Mouse (Mus musculus): Measurements from ENCODE around the gene March7. TPM values are rescaled to one million over a fixed set of nuclear protein-coding genes. Genes with fewer than 3 reads are reported as not detected.

The March7 gene
- polyA plus RNA-seq, 1 experiment from 2014 or later: 32.7 TPM

DNA sequence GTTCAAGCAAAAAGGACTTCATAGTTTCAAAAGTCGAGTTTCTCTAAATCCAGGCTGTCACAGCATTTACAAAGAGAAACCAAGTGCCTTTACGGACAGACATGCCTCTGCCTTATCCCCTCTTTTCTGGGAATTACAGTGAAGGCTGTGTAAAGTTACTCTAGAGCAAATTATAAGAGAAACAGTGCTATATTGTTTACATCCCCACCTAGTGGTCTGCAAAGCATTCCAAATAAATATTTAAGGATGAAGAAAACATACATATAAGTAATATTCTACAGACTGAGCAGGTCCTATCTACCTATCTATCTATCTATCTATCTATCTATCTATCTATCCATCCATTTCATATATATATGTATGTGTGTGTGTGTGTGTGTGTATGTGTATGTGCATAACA is 28.0 kb upstream of the March7 start:
- no peak overlapping the region for H3K4me2 ChIP-seq
- H3K36me3 ChIP-seq: no peaks in the 10 kb centered on the region
- WGBS (ENCODE audit: insufficient replicate concordance): 38% methylated on average over 2 of the region's 2 CpGs
- no peak overlapping the region for H3K9ac ChIP-seq
- no peaks in the 10 kb centered on the region for H3K4me1 ChIP-seq
- no peak for ATAC-seq
- no peaks in the 10 kb centered on the region for H3K27me3 ChIP-seq (replicated peaks)
- H3K27ac ChIP-seq: no peak overlapping the region
- H3K9me3 ChIP-seq (replicated peaks): no peaks in the 10 kb centered on the region
- no peak overlapping the region for H3K4me3 ChIP-seq

DNA sequence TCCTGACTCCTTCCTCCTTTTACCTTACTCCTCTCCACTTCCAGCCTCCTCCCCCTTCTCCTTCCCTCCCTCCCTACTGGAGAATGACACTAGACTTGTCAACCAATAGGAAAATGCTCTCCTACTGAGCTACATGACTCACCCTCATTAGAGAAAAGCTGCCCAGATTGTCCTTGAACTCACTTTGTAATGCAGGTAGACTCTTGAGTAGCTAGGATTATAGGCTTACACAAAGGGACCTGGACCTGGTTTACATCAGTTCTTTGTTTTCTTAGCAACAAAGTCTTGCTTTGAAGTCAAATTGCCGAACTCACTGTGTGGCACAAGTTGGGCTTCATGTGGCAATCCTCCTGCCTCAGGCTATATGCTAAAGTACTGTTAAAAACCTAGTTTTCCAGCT is 12.8 kb upstream of the March7 start:
- Histone ChIP-seq H3K4me2 (no peak overlapping the region), H3K27me3 (replicated peaks) (no peaks in the 10 kb centered on the region), H3K4me1 (peaks cover 5% of the 10 kb centered on the region; the same call in 1 of the 2 replicates), H3K9ac (no peak overlapping the region), H3K36me3 (no peaks in the 10 kb centered on the region), H3K9me3 (replicated peaks) (no peaks in the 10 kb centered on the region), H3K4me3 (no peak overlapping the region), H3K27ac (no peak overlapping the region)
- whole genome bisulfite sequencing (ENCODE audit: insufficient replicate concordance): 74% methylated on average over 1 of the region's 1 CpGs
- ATAC-seq: no peak

DNA sequence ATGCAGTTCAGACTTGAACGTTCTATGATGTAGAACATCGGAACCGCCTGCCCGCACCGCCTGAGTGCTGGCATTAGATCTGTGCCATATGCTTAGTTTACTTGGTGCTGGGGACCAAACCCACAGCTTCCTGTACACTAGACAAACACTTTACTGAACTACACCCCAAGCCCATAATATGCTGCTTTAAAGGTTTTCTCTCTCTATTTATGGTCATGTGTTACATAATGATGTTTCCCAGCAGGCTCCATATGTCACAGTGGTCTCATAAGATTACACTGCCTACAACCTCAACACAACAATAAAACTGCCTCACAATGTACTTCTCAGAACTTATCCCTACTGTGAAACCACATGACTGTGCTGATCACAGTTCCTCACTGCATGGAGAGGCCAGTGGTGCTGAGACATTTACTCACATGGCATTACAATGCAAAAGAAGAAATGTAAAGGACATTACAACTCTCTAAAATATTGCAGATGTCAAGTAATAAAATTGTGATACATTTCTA is 9.6 kb upstream of the March7 start:
- Histone ChIP-seq H3K9ac (no peak overlapping the region), H3K36me3 (peaks cover 7% of the 10 kb centered on the region), H3K4me3 (no peak overlapping the region), H3K27ac (no peak overlapping the region), H3K4me1 (peaks cover 29% of the 10 kb centered on the region), H3K9me3 (replicated peaks) (no peaks in the 10 kb centered on the region), H3K4me2 (no peak overlapping the region), H3K27me3 (replicated peaks) (no peaks in the 10 kb centered on the region)
- 89% methylated on average over 5 of the region's 5 CpGs for WGBS (ENCODE audit: insufficient replicate concordance)
- no peak for ATAC-seq

DNA sequence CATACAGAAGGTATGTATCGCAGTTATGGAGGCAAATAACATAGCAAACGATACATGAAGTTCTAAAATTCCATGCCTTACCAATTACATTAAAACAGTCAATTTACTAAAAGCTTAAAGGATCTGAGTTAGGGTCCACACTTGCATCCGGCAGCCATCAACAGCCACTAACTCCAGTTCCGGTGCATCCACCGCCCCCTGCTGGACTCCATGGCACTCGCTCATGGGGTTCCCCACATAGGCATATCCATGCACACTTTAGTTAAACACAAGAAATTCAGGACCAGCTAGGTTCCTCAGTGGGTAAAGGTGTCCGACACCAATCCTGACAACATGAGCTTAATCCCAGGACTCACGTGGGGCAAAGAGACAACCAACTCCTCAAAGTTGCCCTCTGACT is 9.0 kb upstream of the March7 start:
- no peak for ATAC-seq
- no peak overlapping the region for H3K4me3 ChIP-seq
- no peak overlapping the region for H3K9ac ChIP-seq

DNA sequence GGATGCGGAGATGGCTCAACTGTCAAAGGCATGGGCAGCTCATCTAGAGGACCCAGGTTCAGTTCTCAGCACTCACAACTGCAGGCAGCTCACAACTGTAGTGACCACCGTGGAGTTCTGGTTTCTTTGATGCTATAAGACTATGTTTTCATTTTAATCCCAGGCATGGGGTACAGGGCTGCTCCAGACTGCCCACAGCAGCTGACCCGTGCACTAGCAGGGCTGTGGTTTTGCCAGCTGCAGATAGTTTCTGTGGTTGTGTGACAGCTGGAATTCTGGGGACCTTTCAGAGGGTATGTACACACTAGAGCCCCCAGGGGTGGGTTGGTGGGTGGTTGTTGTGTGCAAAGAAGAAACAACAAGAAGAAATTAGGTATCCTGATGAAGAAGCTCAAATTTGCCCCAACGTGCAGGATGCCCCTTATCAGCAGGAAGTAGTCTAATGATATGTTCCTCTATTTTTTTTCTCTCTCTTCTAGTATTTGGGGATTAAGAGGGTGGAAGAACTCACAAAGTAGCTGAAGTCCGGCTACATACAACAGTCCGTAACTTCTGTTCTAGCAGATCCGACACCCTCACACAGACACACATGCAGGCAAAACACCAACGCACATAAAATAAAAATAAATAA is 6.7 kb upstream of the March7 start:
- Histone ChIP-seq H3K9ac (no peak overlapping the region), H3K9me3 (replicated peaks) (no peaks in the 10 kb centered on the region), H3K36me3 (peaks cover 22% of the 10 kb centered on the region), H3K27ac (no peak overlapping the region), H3K4me1 (peaks cover 42% of the 10 kb centered on the region), H3K4me3 (no peak overlapping the region), H3K4me2 (no peak overlapping the region), H3K27me3 (replicated peaks) (no peaks in the 10 kb centered on the region)
- ATAC-seq: no peak
- WGBS (ENCODE audit: insufficient replicate concordance): 52% methylated on average over 8 of the region's 8 CpGs

More for the DNA sequence above, 9.0 kb upstream of the March7 start:
- WGBS (ENCODE audit: insufficient replicate concordance): 56% methylated on average over 8 of the region's 8 CpGs
- no peaks in the 10 kb centered on the region for H3K9me3 ChIP-seq (replicated peaks)
- H3K27me3 ChIP-seq (replicated peaks): no peaks in the 10 kb centered on the region
- peaks cover 12% of the 10 kb centered on the region for H3K36me3 ChIP-seq
- peaks cover 33% of the 10 kb centered on the region for H3K4me1 ChIP-seq
- H3K27ac ChIP-seq: no peak overlapping the region
- no peak overlapping the region for H3K4me2 ChIP-seq

DNA sequence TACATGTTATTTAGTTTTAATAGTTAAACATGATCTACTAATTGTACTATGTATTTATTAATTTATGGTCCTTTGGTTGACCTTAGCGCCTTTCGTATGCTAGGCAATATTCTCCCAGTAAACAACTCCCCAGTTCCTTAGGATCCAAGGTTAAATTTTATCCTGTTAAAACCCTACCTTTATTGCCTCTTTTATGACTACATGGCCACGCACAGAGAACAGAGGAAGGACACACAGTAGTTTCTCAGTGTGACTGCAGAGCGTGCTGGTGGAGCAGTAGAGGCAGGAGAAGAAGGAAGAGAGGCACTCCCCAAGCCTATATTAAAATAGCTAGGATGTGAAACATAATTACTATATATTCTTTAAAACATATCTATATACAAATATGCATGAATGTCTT is 6.0 kb upstream of the March7 start:
- no peak overlapping the region for H3K27ac ChIP-seq
- H3K9me3 ChIP-seq (replicated peaks): no peaks in the 10 kb centered on the region
- no peaks in the 10 kb centered on the region for H3K27me3 ChIP-seq (replicated peaks)
- no peak overlapping the region for H3K4me3 ChIP-seq
- H3K9ac ChIP-seq: no peak overlapping the region
- peaks cover 42% of the 10 kb centered on the region for H3K4me1 ChIP-seq
- WGBS (ENCODE audit: insufficient replicate concordance): 67% methylated on average over 4 of the region's 4 CpGs
- ATAC-seq: no peak
- no peak overlapping the region for H3K4me2 ChIP-seq
- H3K36me3 ChIP-seq: peaks cover 22% of the 10 kb centered on the region

DNA sequence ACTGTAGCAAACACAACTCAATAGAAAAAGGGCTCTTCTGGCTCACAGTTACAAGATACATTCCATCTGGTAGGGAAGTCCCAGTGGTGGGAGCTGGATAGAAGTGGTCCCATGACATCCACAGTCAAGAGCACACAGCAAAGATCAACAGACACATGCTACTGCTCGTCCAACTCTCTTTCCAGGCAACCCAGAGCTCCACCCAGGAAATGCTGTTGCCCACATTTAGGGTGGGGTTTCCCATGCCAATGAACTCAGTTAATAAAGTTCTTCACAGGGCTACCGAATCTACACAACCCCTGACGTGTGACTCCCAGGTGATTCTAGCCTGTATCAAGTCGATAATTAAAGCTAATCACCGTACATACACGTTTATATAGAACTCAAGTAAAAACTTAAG is 5.5 kb upstream of the March7 start:
- H3K4me1 ChIP-seq: peaks cover 42% of the 10 kb centered on the region
- no peak overlapping the region for H3K27ac ChIP-seq
- peaks cover 22% of the 10 kb centered on the region for H3K36me3 ChIP-seq
- no peak overlapping the region for H3K4me2 ChIP-seq
- no peaks in the 10 kb centered on the region for H3K9me3 ChIP-seq (replicated peaks)
- no peak overlapping the region for H3K4me3 ChIP-seq
- peak; percentile 38; the same call in 1 of the 2 replicates for ATAC-seq
- 41% methylated on average over 6 of the region's 6 CpGs for WGBS (ENCODE audit: insufficient replicate concordance)
- H3K27me3 ChIP-seq (replicated peaks): no peaks in the 10 kb centered on the region
- H3K9ac ChIP-seq: no peak overlapping the region

DNA sequence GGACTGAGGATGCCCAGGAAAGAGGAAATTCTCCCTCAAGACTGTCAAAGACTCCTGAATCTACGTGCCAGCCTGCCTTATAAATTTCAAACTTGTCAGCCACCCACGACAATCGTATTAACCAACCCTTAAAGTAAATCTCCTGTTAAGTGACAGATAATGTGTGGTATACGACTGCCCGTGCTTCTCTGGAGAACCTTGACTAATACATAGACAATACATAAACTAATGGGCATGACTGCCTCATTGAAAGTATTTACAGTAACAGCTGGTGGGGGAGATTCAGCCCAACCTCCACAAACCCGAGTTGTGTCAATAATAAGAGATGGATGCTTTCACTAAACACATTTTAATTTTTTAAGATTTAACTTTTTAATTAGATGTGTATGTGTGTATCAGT is 3.9 kb upstream of the March7 start:
- H3K27me3 ChIP-seq (replicated peaks): no peaks in the 10 kb centered on the region
- peaks cover 44% of the 10 kb centered on the region for H3K4me1 ChIP-seq
- H3K4me3 ChIP-seq: no peak overlapping the region
- H3K27ac ChIP-seq: no peak overlapping the region
- 73% methylated on average over 6 of the region's 6 CpGs for WGBS (ENCODE audit: insufficient replicate concordance)
- no peak for ATAC-seq
- H3K9me3 ChIP-seq (replicated peaks): no peaks in the 10 kb centered on the region
- peaks cover 22% of the 10 kb centered on the region for H3K36me3 ChIP-seq
- no peak overlapping the region for H3K9ac ChIP-seq
- H3K4me2 ChIP-seq: no peak overlapping the region

DNA sequence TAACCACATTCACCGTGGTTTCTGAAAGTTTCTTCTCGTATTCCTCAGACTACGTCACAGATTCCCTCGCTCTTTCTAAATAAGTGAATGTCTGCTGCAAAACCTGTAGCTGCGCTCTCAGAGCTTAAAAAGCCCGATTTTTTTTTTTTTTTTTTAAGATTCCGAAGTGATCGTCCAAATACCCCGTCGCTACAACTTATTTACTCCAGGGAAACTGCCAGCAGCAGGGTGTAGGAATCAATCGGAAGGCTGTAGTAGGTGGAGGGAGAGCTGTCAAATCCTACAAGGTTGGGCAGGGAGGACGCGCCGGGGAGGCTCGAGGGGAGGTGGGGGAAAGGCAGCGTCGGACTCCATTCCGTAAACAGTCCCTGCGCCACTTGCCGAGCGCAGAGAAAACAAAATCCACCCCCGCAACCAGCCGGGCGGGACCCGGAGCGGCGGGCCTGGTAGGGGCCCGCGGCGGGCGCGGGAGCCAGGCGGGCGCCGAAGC is 520 bp upstream of the March7 start:
- H3K9ac ChIP-seq: peak overlapping the region; percentile 97
- H3K27me3 ChIP-seq (replicated peaks): no peaks in the 10 kb centered on the region
- under 1% methylated on average over 34 of the region's 35 CpGs for WGBS (ENCODE audit: insufficient replicate concordance)
- H3K4me2 ChIP-seq: peak overlapping the region; percentile 73
- peaks cover 59% of the 10 kb centered on the region for H3K4me1 ChIP-seq
- H3K9me3 ChIP-seq (replicated peaks): no peaks in the 10 kb centered on the region
- H3K4me3 ChIP-seq: peak overlapping the region; percentile 98
- H3K36me3 ChIP-seq: peaks cover 37% of the 10 kb centered on the region
- ATAC-seq: peak; percentile 63
- H3K27ac ChIP-seq: peak overlapping the region; percentile 92

DNA sequence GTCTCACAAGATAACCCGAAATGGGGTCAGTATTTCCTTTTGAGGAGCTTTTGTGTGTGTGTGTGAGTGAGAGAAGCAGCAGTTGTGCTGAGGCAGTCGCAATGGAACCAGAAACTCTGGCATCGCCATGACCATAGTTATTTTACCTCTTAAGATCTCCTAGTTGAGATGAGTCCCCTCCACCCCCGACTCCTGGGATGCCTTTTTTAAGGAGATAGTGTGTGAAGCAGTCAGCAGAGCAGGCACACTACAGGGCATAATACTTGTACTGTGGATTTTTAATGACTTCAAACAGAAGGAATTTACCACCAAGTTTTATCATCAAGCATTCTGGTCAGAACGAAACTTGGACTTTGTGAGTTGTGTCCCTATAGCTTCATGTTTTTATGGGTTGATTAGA is 1.1 kb downstream of the March7 start:
- peaks cover 61% of the 10 kb centered on the region for H3K4me1 ChIP-seq
- H3K27ac ChIP-seq: peak overlapping the region; percentile 92
- no peaks in the 10 kb centered on the region for H3K9me3 ChIP-seq (replicated peaks)
- peaks cover 36% of the 10 kb centered on the region for H3K36me3 ChIP-seq
- H3K9ac ChIP-seq: peak overlapping the region; percentile 97
- no peaks in the 10 kb centered on the region for H3K27me3 ChIP-seq (replicated peaks)
- peak overlapping the region; percentile 73 for H3K4me2 ChIP-seq
- ATAC-seq: 0 out of 2 replicates have a peak, but pooled peaks have one; percentile 1
- 18% methylated on average over 5 of the region's 5 CpGs for WGBS (ENCODE audit: insufficient replicate concordance)
- H3K4me3 ChIP-seq: peak overlapping the region; percentile 98

DNA sequence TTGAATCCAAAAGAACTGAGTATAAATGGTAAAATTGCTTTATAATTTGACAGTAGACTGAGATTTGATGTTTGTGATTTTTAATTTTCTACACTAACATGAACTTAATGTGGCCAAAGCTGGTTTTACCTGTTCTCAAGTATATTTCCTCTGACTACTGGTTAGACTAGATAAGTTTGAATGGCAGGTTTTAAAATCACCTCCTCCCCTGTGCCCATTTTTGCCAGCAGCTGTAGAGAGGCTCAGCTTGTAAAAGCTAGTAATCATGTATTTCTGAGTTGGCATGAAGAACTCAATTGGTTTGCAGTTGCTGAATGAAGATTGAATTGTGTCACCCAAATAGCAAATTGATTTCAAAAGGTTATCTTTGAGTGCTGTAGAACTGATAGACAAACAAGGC is 2.8 kb downstream of the March7 start:
- no peak overlapping the region for H3K4me2 ChIP-seq
- no peaks in the 10 kb centered on the region for H3K27me3 ChIP-seq (replicated peaks)
- no peak overlapping the region for H3K4me3 ChIP-seq
- no peaks in the 10 kb centered on the region for H3K9me3 ChIP-seq (replicated peaks)
- H3K9ac ChIP-seq: no peak overlapping the region
- H3K4me1 ChIP-seq: peaks cover 72% of the 10 kb centered on the region
- H3K36me3 ChIP-seq: peaks cover 36% of the 10 kb centered on the region
- ATAC-seq: no peak
- H3K27ac ChIP-seq: no peak overlapping the region

DNA sequence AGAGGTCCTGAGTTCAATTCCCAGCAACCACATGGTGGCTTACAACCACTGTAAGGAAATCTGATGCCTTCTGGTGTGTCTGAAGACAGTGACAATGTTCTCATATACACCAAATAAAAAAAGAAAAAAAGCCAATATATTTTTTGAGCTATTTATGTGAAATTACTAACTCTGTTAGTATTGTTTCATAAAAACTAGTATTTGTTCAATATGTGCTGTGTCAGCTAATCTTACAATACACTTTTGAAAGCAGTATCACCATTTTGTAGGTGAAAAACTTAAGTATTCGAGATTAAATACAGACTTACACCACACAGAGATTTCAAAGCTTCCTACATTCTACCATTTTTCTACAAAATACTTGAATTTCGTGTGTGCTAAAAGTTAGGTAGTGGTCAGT is 5.0 kb downstream of the March7 start:
- Histone ChIP-seq H3K4me3 (no peak overlapping the region), H3K36me3 (peaks cover 38% of the 10 kb centered on the region), H3K9ac (no peak overlapping the region), H3K27me3 (replicated peaks) (no peaks in the 10 kb centered on the region), H3K4me1 (peaks cover 67% of the 10 kb centered on the region), H3K4me2 (no peak overlapping the region), H3K9me3 (replicated peaks) (no peaks in the 10 kb centered on the region), H3K27ac (no peak overlapping the region)
- no peak for ATAC-seq
- 82% methylated on average over 2 of the region's 2 CpGs for WGBS (ENCODE audit: insufficient replicate concordance)

All from liver, embryonic 12.5 days (tissue).